Mouse (Mus musculus) v-Abl transformed pro-B cells (cell line): Measurements from ENCODE around the gene Rftn1.

Experiments used
- in situ Hi-C, 2 experiments: fragments of 400-800 bp; cut with MboI; formaldehyde crosslinking; loops; one replicate each; pipeline ENCODE4 v1.15.1; 2025; ENCODE audit not compliant: unreplicated experiment in 2 of 2

Gene Rftn1

GRCm38 (mm10) chr17:50182542-50182951, 7.9 kb downstream of the Rftn1 start:
- in situ Hi-C loops: loop anchor here (25.0 kb wide), 3 partner anchors 330 to 1770 kb away; partner anchors contain the start of genes Nfya (in 1 of the 2), Oard1 (in 1 of the 2) and Plcl2 (in 1 of the 2)

DNA sequence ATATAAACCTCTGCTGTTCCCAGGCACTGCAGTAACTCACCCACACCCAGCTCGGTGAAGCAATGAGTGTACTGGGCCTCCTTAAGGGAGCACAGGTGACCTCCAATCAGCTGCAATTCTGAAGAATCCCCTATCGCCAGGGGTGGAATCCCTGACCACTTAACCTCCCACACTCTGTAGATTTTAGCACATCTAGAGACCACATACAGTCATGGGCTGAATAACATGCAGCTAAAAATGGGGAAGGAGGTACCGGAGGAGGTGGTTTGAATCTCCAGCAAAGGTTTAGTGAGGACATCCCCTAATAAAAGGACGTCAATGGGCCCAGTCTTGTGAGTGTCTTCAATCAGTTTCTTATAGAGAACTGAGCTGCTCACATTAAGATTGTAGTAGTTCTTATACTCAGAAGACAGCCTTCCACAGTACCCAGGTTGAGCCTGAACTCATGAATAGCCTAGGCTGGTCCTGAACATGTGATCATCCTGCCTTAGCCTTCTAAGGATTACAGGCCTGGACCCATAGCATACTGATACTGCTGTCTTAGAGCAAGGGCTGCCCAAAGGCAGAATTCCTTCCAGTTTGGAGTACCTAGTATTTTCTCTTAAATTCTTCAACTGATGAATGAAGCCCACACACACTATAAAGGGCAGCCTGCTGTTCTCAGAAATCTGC, 9.4 kb downstream of the Rftn1 start:
- in situ Hi-C loops: loop anchor here (25.0 kb wide), 3 partner anchors 331 to 1769 kb away; partner anchors contain the start of genes Nfya (in 1 of the 2), Oard1 (in 1 of the 2) and Plcl2 (in 1 of the 2)

DNA sequence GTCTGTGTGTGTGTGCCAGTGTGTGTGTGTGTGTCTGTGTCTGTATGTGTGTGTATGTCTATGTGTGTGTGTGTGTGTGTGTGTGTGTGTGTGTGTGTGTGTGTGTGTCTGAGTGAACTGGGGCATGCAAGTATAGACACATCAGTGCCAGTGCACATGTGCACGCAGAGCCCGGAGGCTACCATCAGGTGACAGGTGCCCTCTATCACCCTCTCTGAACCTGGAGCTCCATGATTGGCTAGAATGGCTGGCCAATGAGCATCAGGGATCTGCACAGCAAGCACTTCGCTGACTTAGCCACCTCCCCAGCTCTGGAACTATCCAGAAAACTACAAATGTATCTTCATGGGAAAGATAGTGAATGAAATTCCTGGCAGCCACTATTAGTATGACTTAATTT, 16.7 kb downstream of the Rftn1 start:
- in situ Hi-C loops: no loop called here

- in situ Hi-C loops: no loop called here
These were observed 17.1 kb downstream of the Rftn1 start for GRCm38 (mm10) chr17:50173368-50173767.

DNA sequence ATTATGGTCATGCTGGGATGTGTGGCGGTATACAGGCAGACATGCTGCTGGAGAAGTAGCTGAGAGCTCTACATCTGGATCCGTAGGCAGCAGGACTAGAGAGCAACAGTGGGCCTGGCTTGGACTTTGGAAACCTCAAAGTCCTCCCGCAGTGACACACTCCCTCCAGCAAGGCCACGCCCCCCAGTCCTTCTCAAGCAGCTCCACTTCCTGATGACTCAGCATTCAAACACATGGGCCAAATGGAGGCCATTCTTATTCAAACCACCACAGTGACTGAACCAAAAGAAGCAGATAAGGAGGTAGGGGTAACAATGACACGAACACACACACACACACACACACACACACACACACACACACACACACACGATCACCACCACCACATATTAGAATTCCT, 17.7 kb downstream of the Rftn1 start:
- in situ Hi-C loops: no loop called here

DNA sequence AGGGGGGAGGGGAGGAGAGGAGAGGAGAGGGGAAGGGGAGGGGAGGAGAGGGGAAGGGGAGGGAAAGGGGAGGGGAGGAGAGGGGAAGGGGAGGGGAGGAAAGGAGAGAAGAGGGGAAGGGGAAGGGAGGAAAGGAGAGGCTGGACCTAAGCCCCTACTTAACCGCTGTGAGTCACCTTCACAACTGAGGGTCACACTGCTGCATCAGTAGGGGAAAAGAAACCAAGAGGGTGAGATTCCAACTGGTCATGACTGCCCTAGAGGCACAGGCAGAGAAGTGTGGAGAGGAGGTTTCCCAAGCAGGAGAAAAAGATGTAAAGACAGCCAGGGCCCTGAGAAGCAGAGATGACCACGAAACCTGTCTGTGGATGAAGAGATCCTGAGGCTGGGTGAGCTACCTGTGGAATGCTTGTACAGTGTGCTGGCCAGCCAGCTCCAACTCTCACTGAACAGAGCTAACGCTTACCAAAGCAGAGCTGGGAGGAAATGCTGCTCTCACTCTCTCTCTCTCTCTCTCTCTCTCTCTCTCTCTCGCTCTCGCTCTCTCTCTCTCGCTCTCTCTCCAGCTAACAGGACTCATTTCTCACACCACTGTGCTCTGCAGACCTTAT, 19.4 kb downstream of the Rftn1 start:
- in situ Hi-C loops: no loop called here

DNA sequence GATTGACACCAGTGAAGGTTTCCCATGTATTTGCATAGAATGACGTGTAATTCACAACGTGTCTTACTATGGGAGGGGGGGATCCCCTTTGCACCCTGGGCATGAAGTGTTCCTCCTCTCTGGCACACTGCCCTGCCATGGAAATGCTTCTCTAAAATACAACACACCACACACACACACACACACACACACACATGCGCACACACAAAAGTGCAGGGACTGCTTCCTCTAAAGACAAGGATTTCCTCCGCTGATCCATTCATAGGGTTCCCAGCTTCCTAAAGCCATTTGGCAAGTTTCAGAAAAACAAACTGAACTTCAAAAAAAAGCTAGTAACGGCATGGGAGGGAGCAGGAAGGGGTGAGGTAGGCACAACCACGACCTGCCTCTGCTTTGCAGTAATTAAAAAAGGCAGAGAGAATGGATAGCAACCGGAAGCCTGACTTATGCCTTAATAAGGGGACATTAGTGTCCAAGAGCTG, 20.5 kb downstream of the Rftn1 start:
- in situ Hi-C loops: no loop called here

DNA sequence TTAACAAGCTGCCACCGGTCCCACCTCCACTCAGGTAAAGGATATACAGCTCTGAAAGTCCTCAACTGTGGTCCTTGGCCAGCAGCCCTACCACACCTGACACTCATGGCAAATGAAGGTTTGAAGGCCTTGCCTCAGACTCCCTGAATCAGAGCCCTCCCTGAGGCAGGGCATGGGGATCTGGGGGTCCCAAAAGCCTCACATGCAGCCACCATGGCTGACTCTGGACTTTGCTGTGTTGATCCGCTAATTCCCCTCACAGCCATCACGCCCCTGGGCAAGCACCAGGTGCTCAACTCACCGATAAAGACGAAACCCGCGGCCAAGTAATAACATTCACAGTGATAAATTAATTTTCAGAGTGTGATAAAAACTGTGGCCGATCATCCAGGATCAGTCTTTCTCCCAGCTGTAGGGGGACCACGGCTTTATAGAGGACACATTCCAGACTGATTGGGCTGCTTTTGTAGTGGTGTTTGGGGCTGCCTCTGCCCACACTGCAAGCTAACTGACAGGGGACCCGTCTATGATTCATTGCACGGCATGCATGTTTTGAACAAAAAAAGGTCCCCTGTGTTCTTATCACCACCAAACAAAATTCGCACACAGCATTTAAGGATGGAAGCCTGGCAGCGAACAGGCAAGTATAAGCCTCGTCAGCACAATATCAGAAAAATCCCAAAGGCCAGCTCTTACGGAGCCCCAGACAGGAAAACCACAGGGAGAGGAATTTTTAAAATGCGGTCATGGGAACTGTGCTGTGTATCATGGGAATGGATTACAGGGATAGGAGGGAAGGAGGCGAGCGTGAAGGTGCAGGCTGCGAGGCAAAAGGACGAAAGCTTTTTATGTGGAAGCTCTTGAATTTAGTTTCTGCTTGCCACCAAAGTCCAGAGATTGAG, 29.3 kb downstream of the Rftn1 start:
- in situ Hi-C loops: no loop called here

- in situ Hi-C loops: no loop called here
These were observed 30.1 kb downstream of the Rftn1 start for GRCm38 (mm10) chr17:50160357-50160756.

- in situ Hi-C loops: no loop called here
These were observed 30.7 kb downstream of the Rftn1 start for GRCm38 (mm10) chr17:50159816-50160215.

DNA sequence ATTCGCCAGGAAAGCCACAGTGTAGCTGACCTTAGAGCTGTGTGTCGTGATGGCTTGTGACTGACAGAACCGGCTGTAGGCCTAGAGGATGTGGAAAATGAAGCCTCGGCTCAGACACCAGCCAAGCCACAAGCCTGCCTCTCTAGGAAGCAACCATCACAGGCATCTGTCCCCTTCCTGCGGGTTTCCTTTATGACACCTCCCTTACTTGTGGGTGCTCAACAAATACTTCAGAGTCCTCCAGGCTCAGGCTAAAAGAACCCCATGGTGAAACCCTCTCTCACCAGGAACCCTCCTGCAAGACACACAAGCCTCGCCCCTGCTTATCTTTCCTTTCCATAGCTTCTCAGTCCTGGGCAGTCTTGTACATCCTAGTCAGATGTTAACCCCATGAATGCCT, 31.9 kb downstream of the Rftn1 start:
- in situ Hi-C loops: no loop called here

DNA sequence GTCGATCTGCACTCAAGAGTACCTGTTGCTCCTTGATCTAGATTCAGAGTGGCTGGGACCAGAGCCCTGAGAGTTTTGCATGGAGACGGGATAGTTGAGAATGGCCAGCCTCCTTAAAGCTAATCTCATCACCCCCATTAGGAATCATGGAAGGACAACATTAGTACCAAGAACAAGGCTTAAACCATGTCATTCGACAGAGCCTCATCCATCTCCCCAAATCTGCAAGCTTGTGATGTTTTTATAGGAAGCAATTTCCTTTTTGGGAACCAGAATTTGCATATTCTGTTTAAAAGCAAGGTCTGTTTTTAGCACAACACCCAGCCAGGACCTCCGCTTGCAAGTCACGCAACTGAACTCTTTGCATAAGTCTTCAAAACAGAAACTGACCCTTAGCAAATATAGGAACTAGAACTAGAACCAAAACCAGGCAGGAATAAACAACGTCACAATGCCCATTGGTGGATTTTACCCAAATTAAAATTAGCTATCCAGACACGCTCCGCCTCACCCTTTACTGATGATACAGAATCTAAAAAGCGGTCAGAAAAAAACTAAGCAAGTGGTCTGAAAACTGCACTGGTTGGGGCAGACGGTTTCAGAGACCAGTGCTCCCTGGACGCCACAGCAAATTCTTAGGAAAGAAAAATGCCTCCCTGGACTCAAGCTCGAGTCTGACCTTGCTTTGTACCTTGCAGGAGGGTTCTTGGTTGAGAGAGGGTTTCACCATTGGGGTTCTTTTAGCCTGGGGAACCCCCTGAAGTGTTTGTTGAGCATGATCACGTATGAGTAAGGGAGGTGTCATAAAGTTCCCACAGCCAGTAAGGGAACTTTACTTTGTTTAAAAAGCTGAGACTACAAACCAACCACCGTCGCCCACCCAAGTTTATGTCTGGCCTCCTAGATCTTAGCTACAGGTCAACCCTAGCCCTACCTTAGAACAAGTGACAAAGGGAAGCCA, 33.0 kb downstream of the Rftn1 start:
- in situ Hi-C loops: no loop called here

DNA sequence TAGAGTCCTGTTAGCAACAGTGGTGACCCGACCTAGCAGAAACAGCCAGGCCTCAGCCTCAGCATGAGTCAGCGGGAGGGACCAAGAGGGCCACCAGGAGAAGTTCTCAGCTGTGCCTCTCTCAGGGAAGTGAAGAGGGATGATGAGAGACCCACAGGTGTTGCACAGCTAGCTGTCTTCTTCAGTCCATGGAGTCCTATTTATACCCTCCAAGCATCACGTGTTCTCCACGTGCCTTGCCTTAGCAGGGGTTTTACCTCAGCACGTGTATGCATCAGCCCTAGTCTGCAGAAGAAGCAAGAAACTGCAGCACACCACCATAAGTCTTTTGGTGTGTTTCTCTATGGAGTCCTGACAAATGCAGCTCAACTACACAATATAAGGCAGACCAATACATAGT, 38.4 kb downstream of the Rftn1 start:
- in situ Hi-C loops: no loop called here

DNA sequence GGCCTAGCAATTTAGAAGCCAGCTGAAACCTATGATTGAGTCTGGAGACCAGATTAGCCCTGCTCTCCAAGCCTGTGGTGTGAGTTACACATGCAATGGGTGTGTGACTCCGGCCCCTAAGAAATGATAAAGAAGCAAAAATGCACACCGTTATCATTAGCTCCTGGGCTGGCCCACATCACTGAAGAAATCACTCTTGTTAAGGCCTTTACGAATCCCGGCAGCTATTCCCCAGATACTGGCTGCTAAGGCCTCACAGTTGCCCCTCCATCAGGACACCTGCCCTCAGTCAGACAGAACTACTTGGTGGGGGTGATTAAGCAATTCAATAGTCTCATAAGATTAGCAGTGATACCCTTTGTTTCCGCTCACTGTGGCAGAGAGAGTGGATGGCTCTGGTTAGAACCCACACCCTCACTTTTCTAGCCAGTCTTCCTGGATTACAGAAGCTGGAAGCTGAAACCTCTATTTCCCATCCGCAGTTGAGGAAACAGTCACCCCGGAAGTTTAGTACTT, 39.2 kb downstream of the Rftn1 start:
- in situ Hi-C loops: no loop called here

GRCm38 (mm10) chr17:50150416-50151207, 39.9 kb downstream of the Rftn1 start:
- in situ Hi-C loops: no loop called here

DNA sequence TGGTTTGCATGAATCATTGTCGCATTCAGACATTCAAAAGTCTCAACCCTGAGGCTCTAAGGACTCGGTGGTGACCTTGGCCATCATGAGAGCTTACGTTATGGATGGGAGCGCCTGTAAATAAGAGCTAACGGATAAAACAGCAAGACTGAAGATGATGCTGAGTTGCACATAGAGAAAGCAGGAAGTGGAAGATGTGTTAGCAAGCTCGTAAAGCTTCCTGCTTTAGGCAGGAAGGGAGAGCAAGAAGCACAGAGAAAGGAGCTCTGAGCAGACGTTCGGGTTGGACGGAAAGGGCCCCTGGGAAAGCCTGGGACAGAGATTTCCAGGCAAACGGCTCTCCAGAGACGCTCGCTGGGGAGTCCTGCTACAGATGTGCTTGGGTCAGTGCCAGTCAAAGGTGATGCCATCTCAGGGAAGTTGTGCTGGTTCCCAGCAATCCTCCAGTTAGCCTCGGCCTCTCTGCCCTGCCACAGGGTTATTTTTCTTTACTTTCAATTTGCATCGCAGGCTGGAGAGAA, 40.7 kb downstream of the Rftn1 start:
- in situ Hi-C loops: no loop called here

GRCm38 (mm10) chr17:50147831-50148587, 42.5 kb downstream of the Rftn1 start:
- in situ Hi-C loops: no loop called here

- in situ Hi-C loops: no loop called here
These were observed 47.1 kb downstream of the Rftn1 start for GRCm38 (mm10) chr17:50143354-50143753.
